Mouse (Mus musculus) C2C12 (cell line): ENCODE data around the gene Nptx1.

Experiments
- CEBPB ChIP-seq: IDR thresholded peaks from one replicate; pipeline ENCODE4 v1.6.1; 2011; ENCODE audit warnings: low read depth, mild to moderate bottlenecking, control low read depth, moderate library complexity
- CTCF ChIP-seq: IDR thresholded peaks from one replicate; pipeline ENCODE4 v1.5.1; 2011; ENCODE audit not compliant: control insufficient read depth, insufficient read depth, insufficient read length

DNA sequence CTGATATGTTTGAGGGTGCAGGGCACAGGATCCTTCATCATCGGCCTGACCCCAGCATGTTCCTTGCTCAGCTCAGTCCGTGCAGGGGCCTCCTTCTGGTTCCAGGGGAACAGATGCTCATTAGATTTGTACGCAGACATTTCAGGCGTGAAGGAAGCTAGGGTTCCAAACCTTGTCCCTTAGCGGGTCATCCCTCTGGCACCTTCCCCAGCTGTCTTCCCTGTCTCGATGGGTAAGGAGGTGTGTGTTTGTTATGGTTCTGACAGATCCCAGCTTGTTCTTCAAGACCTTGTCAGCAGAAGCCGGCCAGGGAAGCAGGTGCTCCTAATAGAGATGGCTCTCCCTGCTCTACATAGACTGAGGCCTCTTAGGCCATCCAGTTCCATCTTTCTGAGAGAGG lies 17.5 kb upstream of the Nptx1 start:
- TF ChIP-seq CEBPB (no peak), CTCF (no peak)
